Mouse (Mus musculus): ENCODE results near the gene Plpp7. TPM values are rescaled to one million over a fixed set of nuclear protein-coding genes. Genes with fewer than 3 reads are reported as not detected.
A peak's percentile ranks its signal among the peaks of the same experiment; 100 is the strongest.

Plpp7 gene
- 1.1 and 4.4 TPM in 2 replicates for total RNA-seq (2017)

- peak; percentile 85 for ATAC-seq (replicated peaks; ENCODE audit: low read depth, poor library complexity, severe bottlenecking)
Observed at GRCm38 (mm10) chr2:32095351-32096121, at the start of gene Plpp7. Gene Plpp7 (plus strand): TSS chr2:32095528.

GRCm38 (mm10) chr2:32046009-32046408 lies 49.3 kb upstream of the Plpp7 start:
- no peak for ATAC-seq (replicated peaks; ENCODE audit: low read depth, poor library complexity, severe bottlenecking)

- 0 out of 2 replicates have a peak, but pooled peaks have one; percentile 42 for ATAC-seq (replicated peaks; ENCODE audit: low read depth, poor library complexity, severe bottlenecking)
Observed at GRCm38 (mm10) chr2:32047323-32047722, 48.0 kb upstream of the Plpp7 start.

GRCm38 (mm10) chr2:32051791-32052190 lies 43.5 kb upstream of the Plpp7 start:
- ATAC-seq (replicated peaks; ENCODE audit: low read depth, poor library complexity, severe bottlenecking), result no peak

GRCm38 (mm10) chr2:32052418-32052817 lies 42.9 kb upstream of the Plpp7 start:
- no peak for ATAC-seq (replicated peaks; ENCODE audit: low read depth, poor library complexity, severe bottlenecking)

GRCm38 (mm10) chr2:32055357-32055965 lies 39.9 kb upstream of the Plpp7 start:
- ATAC-seq (replicated peaks; ENCODE audit: low read depth, poor library complexity, severe bottlenecking), result no peak

- ATAC-seq (replicated peaks; ENCODE audit: low read depth, poor library complexity, severe bottlenecking), result no peak
Observed at GRCm38 (mm10) chr2:32056524-32056923, 38.8 kb upstream of the Plpp7 start.

- peak; percentile 18; the same call in 1 of the 2 replicates for ATAC-seq (replicated peaks; ENCODE audit: low read depth, poor library complexity, severe bottlenecking)
Observed at GRCm38 (mm10) chr2:32057360-32057759, 38.0 kb upstream of the Plpp7 start.

GRCm38 (mm10) chr2:32057794-32058193 lies 37.5 kb upstream of the Plpp7 start:
- no peak for ATAC-seq (replicated peaks; ENCODE audit: low read depth, poor library complexity, severe bottlenecking)

GRCm38 (mm10) chr2:32058241-32058640 lies 37.1 kb upstream of the Plpp7 start:
- ATAC-seq (replicated peaks; ENCODE audit: low read depth, poor library complexity, severe bottlenecking), result no peak

- ATAC-seq (replicated peaks; ENCODE audit: low read depth, poor library complexity, severe bottlenecking), result no peak
Observed at GRCm38 (mm10) chr2:32058716-32059115, 36.6 kb upstream of the Plpp7 start.

GRCm38 (mm10) chr2:32059613-32060012 lies 35.7 kb upstream of the Plpp7 start:
- ATAC-seq (replicated peaks; ENCODE audit: low read depth, poor library complexity, severe bottlenecking), result no peak

- ATAC-seq (replicated peaks; ENCODE audit: low read depth, poor library complexity, severe bottlenecking), result no peak
Observed at GRCm38 (mm10) chr2:32060228-32060805, 35.0 kb upstream of the Plpp7 start.

GRCm38 (mm10) chr2:32061189-32061588 lies 34.1 kb upstream of the Plpp7 start:
- peak; percentile 40 for ATAC-seq (replicated peaks; ENCODE audit: low read depth, poor library complexity, severe bottlenecking)

- ATAC-seq (replicated peaks; ENCODE audit: low read depth, poor library complexity, severe bottlenecking), result no peak; the same call in 1 of the 2 replicates
Observed at GRCm38 (mm10) chr2:32061722-32062505, 33.4 kb upstream of the Plpp7 start.

- ATAC-seq (replicated peaks; ENCODE audit: low read depth, poor library complexity, severe bottlenecking), result peak; percentile 60
Observed at GRCm38 (mm10) chr2:32062626-32063410, 32.5 kb upstream of the Plpp7 start.

GRCm38 (mm10) chr2:32063451-32064151 lies 31.7 kb upstream of the Plpp7 start:
- ATAC-seq (replicated peaks; ENCODE audit: low read depth, poor library complexity, severe bottlenecking), result no peak

GRCm38 (mm10) chr2:32064913-32065312 lies 30.4 kb upstream of the Plpp7 start:
- no peak for ATAC-seq (replicated peaks; ENCODE audit: low read depth, poor library complexity, severe bottlenecking)

- ATAC-seq (replicated peaks; ENCODE audit: low read depth, poor library complexity, severe bottlenecking), result no peak
Observed at GRCm38 (mm10) chr2:32065371-32065791, 29.9 kb upstream of the Plpp7 start.

Data from common myeloid progenitor, adult 5-6 weeks (primary cell).